Mouse (Mus musculus) heart, postnatal 25 days (tissue): ENCODE data around the gene Gm32717. TPM values are rescaled to one million over a fixed set of nuclear protein-coding genes. Genes with fewer than 3 reads are reported as not detected.
"Not testable (repeated sequence)": the region's sequence is repeated elsewhere in the genome, so short reads cannot be mapped to it uniquely, and the experiment has no call there.

Experiments
- DNase-seq: peaks from one replicate; pipeline ENCODE4 v3.0.0; 2022; ENCODE audit warnings: low spot score
- intact Hi-C: fragments of 180-260 bp; cut with DNase I; formaldehyde crosslinking; loops from one replicate; pipeline ENCODE4 v1.15.1; 2025
- total RNA-seq, 2 experiments: library from RNA; stranded (reverse); gene quantifications; 2 replicates each; pipeline ENCODE4 v1.2.3; 2021

Gm32717 gene
- under 1 TPM; 0.59 to 0.62 TPM for total RNA-seq

- intact Hi-C loops, DNase-seq: not testable (repeated sequence)
These were observed at the start of gene Gm32717 for GRCm38 (mm10) chr10:118240680-118241079. Gene Gm32717, minus strand, starts transcription at chr10:118240780.

DNA sequence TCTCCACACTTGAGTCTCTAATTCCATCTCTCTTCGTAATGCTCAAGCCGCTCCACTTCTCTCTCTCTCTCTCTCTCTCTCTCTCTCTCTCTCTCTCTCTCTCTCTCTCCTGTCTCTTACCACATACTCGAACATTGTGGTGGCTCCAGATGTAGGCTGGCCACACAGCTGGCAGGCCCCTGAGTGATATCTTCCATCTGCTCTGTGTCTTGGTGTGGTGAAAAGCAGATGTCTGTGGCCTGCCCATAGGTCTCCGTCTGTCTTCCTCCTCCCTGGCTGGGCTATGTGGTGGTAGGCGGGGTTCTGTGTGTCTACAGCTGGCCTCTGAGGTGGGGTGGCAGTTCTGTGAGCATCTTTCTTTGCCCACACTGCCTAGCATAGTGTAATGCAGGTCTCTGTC is 42.4 kb upstream of the Gm32717 start:
- DNase-seq, intact Hi-C loops: not testable (repeated sequence)

GRCm38 (mm10) chr10:118282565-118282964 is 42.0 kb upstream of the Gm32717 start:
- DNase-seq, intact Hi-C loops: not testable (repeated sequence)

GRCm38 (mm10) chr10:118278069-118278468 is 37.5 kb upstream of the Gm32717 start:
- intact Hi-C loops, DNase-seq: not testable (repeated sequence)

- intact Hi-C loops: not testable (repeated sequence)
These were observed 30.8 kb upstream of the Gm32717 start for GRCm38 (mm10) chr10:118271416-118271815.

GRCm38 (mm10) chr10:118268812-118269211 is 28.2 kb upstream of the Gm32717 start:
- DNase-seq, intact Hi-C loops: not testable (repeated sequence)

More at GRCm38 (mm10) chr10:118271416-118271815, 30.8 kb upstream of the Gm32717 start:
- DNase-seq: not testable (repeated sequence)

DNA sequence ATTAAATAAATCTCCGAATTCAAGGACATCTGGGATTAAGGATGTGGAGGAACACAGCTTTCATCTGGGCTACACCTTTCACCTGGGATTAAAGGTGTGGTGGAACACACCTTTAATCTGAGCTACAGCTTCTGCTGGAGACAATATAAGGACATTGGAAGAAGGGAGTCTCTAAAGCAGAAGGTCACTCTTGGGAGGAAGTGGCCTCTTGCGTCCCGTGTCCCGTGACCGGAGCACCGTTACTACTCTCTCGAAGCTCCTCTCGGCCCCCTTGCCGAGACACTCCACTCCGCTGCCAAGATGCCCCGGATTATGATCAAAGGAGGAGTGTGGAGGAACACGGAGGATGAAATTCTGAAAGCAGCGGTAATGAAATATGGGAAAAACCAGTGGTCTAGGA is 17.8 kb upstream of the Gm32717 start, which contains the start of gene Gm32802:
TSS of gene Gm32802 (plus strand) at position 301 of the 400 bp plus-strand sequence.
- intact Hi-C loops, DNase-seq: not testable (repeated sequence)

DNA sequence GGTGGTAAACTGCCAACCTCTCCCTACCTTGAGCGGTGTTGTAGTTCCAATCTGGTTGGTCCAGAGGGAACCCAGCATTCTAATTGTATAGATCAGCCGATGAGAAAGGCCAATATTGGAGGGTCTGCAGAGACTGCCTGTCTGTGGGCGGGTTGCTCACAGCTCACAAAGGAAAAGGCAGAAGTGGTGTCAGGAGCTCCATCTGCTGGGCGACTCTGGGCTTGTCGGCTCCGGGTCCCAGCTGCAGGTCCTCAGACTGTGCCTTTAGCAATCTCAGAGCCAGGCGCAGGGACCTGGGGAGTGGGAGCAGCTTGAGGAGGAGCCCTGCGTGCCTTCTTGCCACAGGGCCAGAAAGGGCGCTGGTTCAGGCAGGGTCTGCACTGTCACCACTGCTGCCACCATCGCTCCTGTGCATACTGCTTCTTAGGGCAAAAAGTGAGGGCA is 10.3 kb upstream of the Gm32717 start:
- intact Hi-C loops: no loop called here
- DNase-seq: no peak

DNA sequence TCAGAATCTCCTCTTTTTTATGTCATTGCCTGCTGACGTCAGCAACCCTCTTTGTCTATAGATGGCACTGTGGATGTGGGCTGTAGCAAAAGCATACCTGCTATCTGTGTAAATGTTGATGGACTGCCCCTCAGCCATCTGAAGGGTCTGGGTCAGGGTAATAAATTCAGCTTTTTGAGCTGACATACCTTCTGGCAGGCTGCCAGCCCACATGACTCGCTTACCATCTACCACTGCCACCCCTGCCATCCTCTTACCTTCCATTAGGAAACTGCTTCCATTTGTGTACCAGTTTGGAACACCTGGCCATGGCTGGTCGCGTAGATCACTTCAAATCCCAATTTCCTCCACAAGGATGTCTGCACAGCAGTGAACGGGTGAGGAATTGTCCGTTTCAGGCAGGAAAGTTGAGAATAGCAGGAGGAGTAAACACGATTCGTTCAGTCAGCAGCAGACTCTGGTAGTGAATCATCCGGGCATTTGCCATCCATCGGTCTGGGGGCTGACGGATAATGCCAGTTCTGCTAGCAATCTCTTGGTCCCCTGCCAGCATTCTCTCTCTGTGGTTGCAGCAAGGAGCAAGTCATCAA is 8.5 kb upstream of the Gm32717 start:
- intact Hi-C loops: not testable (repeated sequence)

DNA sequence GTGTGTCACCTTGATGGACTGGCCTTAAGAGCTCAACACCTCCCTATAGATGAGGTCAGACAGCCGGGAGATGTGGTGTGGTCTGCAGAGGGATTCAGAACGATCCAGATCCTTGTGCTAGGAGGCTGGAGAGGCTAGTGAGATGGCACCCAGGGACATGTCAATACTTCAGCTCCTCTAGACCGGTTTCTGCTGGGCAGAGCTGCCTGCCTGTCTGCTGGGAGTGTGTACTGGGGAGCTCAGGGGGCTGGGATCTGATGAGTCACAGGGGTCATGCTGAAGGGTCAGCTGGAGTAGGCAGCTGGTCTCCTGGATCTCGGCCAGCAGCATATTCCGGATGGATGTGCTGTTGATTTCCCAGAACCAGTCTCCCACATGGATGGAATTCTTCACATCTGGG is 8.0 kb downstream of the Gm32717 start:
- intact Hi-C loops: not testable (repeated sequence)

More for the DNA sequence above, 8.5 kb upstream of the Gm32717 start:
- DNase-seq: not testable (repeated sequence)

DNA sequence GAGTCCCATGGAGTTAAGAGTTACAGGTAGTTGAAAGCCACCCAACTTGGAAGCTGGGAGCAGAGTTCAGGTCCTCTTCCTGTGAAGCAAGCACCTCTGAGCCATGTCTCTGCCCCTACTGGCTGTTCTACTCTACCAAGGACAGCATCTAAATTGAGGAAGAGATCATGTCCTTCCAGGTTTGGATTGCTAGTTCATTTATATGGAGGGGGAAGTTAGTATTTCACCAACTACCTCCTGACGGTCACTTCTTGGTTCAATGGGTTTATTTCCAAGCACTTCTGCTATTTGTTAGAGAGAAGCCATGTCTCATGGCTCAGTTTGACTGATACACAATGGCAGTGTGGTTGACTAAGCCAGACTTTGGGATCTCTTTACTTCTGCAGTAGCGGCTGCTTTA is 13.0 kb downstream of the Gm32717 start:
- DNase-seq, intact Hi-C loops: not testable (repeated sequence)

More for the DNA sequence above, 8.0 kb downstream of the Gm32717 start:
- DNase-seq: not testable (repeated sequence)

DNA sequence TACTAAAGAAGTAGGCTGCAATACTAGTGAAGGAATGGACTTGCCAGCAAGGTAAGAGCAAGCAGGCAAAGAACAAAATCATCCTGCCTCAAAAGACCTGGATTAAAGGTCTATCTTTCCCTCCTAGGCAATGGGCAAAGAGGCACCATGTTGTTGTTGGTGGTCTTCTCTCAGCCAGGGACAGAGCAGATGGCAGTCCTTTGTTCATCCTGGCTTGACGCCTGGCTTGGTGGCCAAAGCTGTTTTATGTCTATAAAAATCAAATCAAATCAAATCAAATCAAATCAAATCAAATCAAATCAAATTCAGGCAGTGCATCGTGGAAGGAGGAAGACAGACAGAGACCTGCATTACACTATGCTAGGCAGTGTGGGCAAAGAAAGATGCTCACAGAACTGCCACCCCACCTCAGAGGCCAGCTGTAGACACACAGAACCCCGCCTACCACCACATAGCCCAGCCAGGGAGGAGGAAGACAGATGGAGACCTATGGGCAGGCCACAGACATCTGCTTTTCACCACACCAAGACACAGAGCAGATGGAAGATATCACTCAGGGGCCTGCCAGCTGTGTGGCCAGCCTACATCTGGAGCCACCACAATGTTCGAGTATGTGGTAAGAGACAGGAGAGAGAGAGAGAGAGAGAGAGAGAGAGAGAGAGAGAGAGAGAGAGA is 24.7 kb downstream of the Gm32717 start:
- intact Hi-C loops, DNase-seq: not testable (repeated sequence)

DNA sequence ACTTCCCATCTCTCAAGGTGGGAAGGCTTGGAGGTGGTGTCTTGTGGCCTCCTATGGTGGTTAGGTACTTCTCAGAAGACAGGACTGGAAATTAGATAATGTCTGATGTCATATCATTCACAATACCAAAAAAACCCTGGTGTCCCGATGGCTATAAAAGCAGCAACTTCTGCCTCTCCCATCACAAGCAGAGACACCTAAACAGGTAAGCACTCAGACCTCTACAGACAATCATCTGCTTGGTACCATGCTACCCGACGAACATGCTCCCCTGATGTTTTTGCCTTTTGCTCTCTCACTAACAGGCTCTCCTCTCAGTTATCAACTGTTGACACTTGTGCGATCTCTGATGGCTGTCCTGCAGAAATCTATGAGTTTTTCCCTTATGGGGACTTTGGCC is 35.9 kb downstream of the Gm32717 start, which contains the start of gene Il22:
TSS of gene Il22 (plus strand) at position 301 of the 400 bp plus-strand sequence.
- DNase-seq: no peak

DNA sequence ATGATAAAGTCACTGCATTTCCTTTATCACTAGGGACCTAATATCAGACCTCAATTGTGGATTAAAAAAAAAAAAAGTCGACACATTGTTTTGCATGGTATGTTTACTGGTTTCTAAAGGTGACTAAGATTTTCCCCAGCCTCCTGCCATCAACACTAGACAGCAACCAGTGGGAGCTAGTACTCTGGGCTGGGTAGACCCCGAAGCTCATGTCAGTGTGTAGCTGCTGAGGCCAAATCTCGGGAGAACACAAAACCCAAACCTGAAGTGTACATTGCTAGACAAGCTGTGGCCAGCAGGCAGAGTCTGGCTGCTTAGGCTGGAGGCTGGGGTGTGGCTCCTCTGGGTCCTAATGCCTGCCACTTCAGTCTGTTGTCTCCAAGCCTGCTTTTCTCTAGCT is 45.4 kb downstream of the Gm32717 start:
- intact Hi-C loops, DNase-seq: not testable (repeated sequence)

More for the DNA sequence above, 35.9 kb downstream of the Gm32717 start, which contains the start of gene Il22:
- intact Hi-C loops: no loop called here

Other genes starting within 250 kb of the Gm32717 start
- gene Mdm1, start 99.0 kb downstream of the Gm32717 start, total RNA-seq: 1 to 10 TPM; 2.4 to 3.9 TPM
- gene Il22, start 35.8 kb downstream of the Gm32717 start, total RNA-seq: not detected
- gene Gm32802, start 17.9 kb upstream of the Gm32717 start, total RNA-seq: under 1 TPM; 0.59 to 0.62 TPM
- gene Iltifb, start 54.3 kb upstream of the Gm32717 start, total RNA-seq: not detected
- gene Gm9040, start 86.2 kb upstream of the Gm32717 start, total RNA-seq: not detected
- gene Gm9044, start 91.6 kb upstream of the Gm32717 start, total RNA-seq: not detected
- not detected for gene Gm9045, start 97.1 kb upstream of the Gm32717 start, total RNA-seq
- not detected for gene Gm9046, start 102.5 kb upstream of the Gm32717 start, total RNA-seq
- gene Gm9048, start 107.9 kb upstream of the Gm32717 start, total RNA-seq: not detected
- not detected for gene Gm9049, start 113.3 kb upstream of the Gm32717 start, total RNA-seq
- gene Ifng, start 200.3 kb upstream of the Gm32717 start, total RNA-seq: not detected